Mouse (Mus musculus): ENCODE results near the gene Gm37240. TPM values are rescaled to one million over a fixed set of nuclear protein-coding genes. Genes with fewer than 3 reads are reported as not detected.
"Not testable (repeated sequence)": the region's sequence is repeated elsewhere in the genome, so short reads cannot be mapped to it uniquely, and the experiment has no call there.

The Gm37240 gene
- total RNA-seq, 1 experiment from 2014 or later: not detected

GRCm38 (mm10) chr3:84914284-84914683, 973.0 kb downstream of the Gm37240 start:
- no peak for ATAC-seq (replicated peaks; ENCODE audit: insufficient number of reproducible peaks, low FRiP score, low TSS enrichment, poor library complexity, severe bottlenecking)

GRCm38 (mm10) chr3:84906528-84906927, 980.8 kb downstream of the Gm37240 start:
- no peak for ATAC-seq (replicated peaks; ENCODE audit: insufficient number of reproducible peaks, low FRiP score, low TSS enrichment, poor library complexity, severe bottlenecking)

GRCm38 (mm10) chr3:84897952-84898351, 989.4 kb downstream of the Gm37240 start:
- ATAC-seq (replicated peaks; ENCODE audit: insufficient number of reproducible peaks, low FRiP score, low TSS enrichment, poor library complexity, severe bottlenecking): no peak

- no peak for ATAC-seq (replicated peaks; ENCODE audit: insufficient number of reproducible peaks, low FRiP score, low TSS enrichment, poor library complexity, severe bottlenecking)
Measured at GRCm38 (mm10) chr3:84890983-84891382, 996.3 kb downstream of the Gm37240 start.

- no peak for ATAC-seq (replicated peaks; ENCODE audit: insufficient number of reproducible peaks, low FRiP score, low TSS enrichment, poor library complexity, severe bottlenecking)
Measured at GRCm38 (mm10) chr3:84889648-84890047, 997.7 kb downstream of the Gm37240 start.

GRCm38 (mm10) chr3:84883817-84884483, 1003.4 kb downstream of the Gm37240 start:
- ATAC-seq (replicated peaks; ENCODE audit: insufficient number of reproducible peaks, low FRiP score, low TSS enrichment, poor library complexity, severe bottlenecking): peak; percentile 93

GRCm38 (mm10) chr3:84876211-84876610, 1011.1 kb downstream of the Gm37240 start:
- ATAC-seq (replicated peaks; ENCODE audit: insufficient number of reproducible peaks, low FRiP score, low TSS enrichment, poor library complexity, severe bottlenecking): no peak

GRCm38 (mm10) chr3:84875306-84875705, 1012.0 kb downstream of the Gm37240 start:
- ATAC-seq (replicated peaks; ENCODE audit: insufficient number of reproducible peaks, low FRiP score, low TSS enrichment, poor library complexity, severe bottlenecking): no peak

- no peak for ATAC-seq (replicated peaks; ENCODE audit: insufficient number of reproducible peaks, low FRiP score, low TSS enrichment, poor library complexity, severe bottlenecking)
Measured at GRCm38 (mm10) chr3:84870126-84870525, 1017.2 kb downstream of the Gm37240 start.

GRCm38 (mm10) chr3:84867991-84868390, 1019.3 kb downstream of the Gm37240 start:
- ATAC-seq (replicated peaks; ENCODE audit: insufficient number of reproducible peaks, low FRiP score, low TSS enrichment, poor library complexity, severe bottlenecking): no peak

- ATAC-seq (replicated peaks; ENCODE audit: insufficient number of reproducible peaks, low FRiP score, low TSS enrichment, poor library complexity, severe bottlenecking): no peak
Measured at GRCm38 (mm10) chr3:84867434-84867975, 1019.8 kb downstream of the Gm37240 start.

GRCm38 (mm10) chr3:84866866-84867265, 1020.5 kb downstream of the Gm37240 start:
- ATAC-seq (replicated peaks; ENCODE audit: insufficient number of reproducible peaks, low FRiP score, low TSS enrichment, poor library complexity, severe bottlenecking): no peak

GRCm38 (mm10) chr3:84865684-84866083, 1021.6 kb downstream of the Gm37240 start:
- no peak for ATAC-seq (replicated peaks; ENCODE audit: insufficient number of reproducible peaks, low FRiP score, low TSS enrichment, poor library complexity, severe bottlenecking)

GRCm38 (mm10) chr3:84861817-84862216, 1025.5 kb downstream of the Gm37240 start:
- ATAC-seq (replicated peaks; ENCODE audit: insufficient number of reproducible peaks, low FRiP score, low TSS enrichment, poor library complexity, severe bottlenecking): not testable (repeated sequence)

GRCm38 (mm10) chr3:84860669-84861068, 1026.6 kb downstream of the Gm37240 start:
- no peak for ATAC-seq (replicated peaks; ENCODE audit: insufficient number of reproducible peaks, low FRiP score, low TSS enrichment, poor library complexity, severe bottlenecking)

GRCm38 (mm10) chr3:84854440-84854839, 1032.9 kb downstream of the Gm37240 start:
- ATAC-seq (replicated peaks; ENCODE audit: insufficient number of reproducible peaks, low FRiP score, low TSS enrichment, poor library complexity, severe bottlenecking): 0 out of 2 replicates have a peak, but pooled peaks have one; percentile 50

GRCm38 (mm10) chr3:84852877-84853276, 1034.4 kb downstream of the Gm37240 start:
- ATAC-seq (replicated peaks; ENCODE audit: insufficient number of reproducible peaks, low FRiP score, low TSS enrichment, poor library complexity, severe bottlenecking): 0 out of 2 replicates have a peak, but pooled peaks have one; percentile 3

- ATAC-seq (replicated peaks; ENCODE audit: insufficient number of reproducible peaks, low FRiP score, low TSS enrichment, poor library complexity, severe bottlenecking): no peak
Measured at GRCm38 (mm10) chr3:84851801-84852200, 1035.5 kb downstream of the Gm37240 start.

GRCm38 (mm10) chr3:84850418-84850817, 1036.9 kb downstream of the Gm37240 start:
- no peak for ATAC-seq (replicated peaks; ENCODE audit: insufficient number of reproducible peaks, low FRiP score, low TSS enrichment, poor library complexity, severe bottlenecking)

- ATAC-seq (replicated peaks; ENCODE audit: insufficient number of reproducible peaks, low FRiP score, low TSS enrichment, poor library complexity, severe bottlenecking): peak; percentile 47; the same call in 1 of the 2 replicates
Measured at GRCm38 (mm10) chr3:84848798-84849197, 1038.5 kb downstream of the Gm37240 start.

All from monocyte, adult 5-6 weeks (primary cell).